Mouse (Mus musculus): Measurements from ENCODE around the gene Atxn10.
A peak's percentile ranks its signal among the peaks of the same experiment; 100 is the strongest.

The Atxn10 gene

GRCm38 (mm10) chr15:85336301-85336991 is 401 bp downstream of the Atxn10 start:
- DNase-seq = peak; percentile 76 to 78

- no peak for DNase-seq
Observed at GRCm38 (mm10) chr15:85337219-85337618, 1.2 kb downstream of the Atxn10 start.

DNA sequence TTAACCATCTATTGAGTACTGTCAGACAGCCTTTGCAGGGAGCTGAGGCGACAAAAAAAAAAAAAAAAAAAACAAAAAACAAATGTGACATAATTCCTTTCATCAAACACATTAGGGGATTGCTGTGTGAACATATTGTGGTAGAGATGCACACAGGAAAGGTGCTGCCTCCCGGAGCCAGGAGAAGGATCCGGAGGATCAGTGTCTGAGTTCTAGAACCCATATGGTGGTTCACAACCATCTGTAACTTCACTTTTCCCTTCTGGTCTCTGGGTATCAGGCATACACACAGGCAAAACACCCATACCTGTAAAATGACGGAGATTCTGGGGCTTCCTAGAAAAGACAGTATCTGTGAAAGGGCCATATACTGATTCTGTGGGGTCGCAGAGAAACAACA is 1.9 kb downstream of the Atxn10 start:
- DNase-seq = no peak

GRCm38 (mm10) chr15:85342246-85342645 is 6.2 kb downstream of the Atxn10 start:
- DNase-seq = no peak

- DNase-seq = no peak
Observed at GRCm38 (mm10) chr15:85344673-85345072, 8.6 kb downstream of the Atxn10 start.

GRCm38 (mm10) chr15:85347058-85347700 is 11.1 kb downstream of the Atxn10 start:
- peak; percentile 79 to 85 for DNase-seq

DNA sequence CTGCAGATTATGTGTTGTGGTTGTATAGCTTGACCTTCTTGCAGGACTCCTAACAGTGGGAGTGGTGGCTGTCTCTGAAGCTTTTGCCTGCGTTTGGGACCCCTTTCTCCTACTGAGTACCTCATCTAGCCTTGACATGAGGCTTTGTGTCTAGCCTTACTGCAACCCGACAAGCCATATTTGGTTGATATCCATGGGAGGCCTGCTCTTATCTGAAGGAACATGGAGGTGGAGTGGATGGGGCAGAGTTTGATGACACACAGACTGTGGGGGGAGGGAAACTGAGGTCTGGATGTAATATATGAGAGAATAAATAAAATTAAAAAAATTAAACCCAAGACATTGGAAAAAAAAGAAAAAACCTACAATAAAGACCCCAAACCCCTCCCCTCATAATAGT is 14.1 kb downstream of the Atxn10 start:
- no peak for DNase-seq

DNA sequence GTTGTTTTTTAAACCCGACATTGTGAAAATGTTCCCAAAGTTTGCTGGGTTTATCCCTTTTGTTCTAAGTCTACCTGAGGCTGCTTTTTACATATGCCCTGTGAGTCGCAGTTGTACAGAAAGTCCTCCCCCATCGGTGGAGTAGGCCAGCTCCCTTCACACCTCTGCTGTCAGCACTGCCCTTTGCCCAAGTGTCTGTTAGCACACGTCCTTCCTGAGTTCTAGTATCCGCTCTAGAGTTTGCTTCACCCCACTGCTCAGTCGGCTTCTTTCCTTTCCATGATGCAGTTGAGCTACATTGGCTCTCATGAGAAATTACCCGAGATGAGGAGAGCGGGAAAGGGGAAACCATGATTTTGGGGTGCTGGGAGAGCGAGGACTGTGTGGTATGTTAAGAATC is 18.0 kb downstream of the Atxn10 start:
- no peak for DNase-seq

DNA sequence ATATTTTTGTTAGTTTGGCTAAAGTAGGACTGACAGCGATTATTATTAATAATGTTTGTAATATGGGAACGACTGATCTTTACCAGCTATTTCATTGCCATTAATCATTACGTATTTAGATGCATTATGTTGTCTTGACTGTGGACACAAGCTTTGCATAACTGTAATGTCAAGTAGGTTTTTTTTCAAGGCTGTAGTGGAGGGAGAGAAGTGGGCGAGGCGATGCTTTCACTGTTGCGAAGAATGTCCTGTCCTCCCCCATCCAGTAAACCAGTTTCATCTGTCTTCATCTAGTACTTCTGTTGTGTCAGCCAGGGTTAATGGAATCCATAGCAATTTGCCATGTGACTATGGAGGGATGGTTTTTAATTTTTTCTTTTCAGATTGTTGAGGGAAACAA is 20.1 kb downstream of the Atxn10 start:
- DNase-seq = peak in 1 of 2 experiments; percentile 44

- DNase-seq = peak; percentile 40 to 49
Observed at GRCm38 (mm10) chr15:85357465-85358225, 21.6 kb downstream of the Atxn10 start.

GRCm38 (mm10) chr15:85359483-85359882 is 23.4 kb downstream of the Atxn10 start:
- DNase-seq = no peak

DNA sequence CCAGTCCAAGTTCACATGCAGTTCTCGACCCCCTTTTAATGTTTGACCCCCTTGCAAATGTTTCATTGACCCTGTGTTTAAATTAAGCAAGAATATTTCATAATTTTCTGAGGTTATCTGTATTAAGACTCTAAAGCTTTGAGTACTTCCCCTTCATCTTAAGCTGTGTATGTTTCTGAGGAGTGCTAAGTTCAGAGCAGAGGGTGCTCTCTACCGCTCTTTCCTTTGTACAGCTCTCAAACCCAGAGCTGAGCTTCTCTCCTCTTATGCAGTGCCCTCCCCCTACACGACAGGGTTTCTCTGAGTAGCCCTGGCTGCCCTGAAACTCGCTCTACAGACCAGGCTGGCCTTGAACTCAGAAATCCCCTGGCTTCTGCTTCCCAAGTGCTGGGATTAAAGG is 23.9 kb downstream of the Atxn10 start:
- peak in 1 of 2 experiments; percentile 27 for DNase-seq

GRCm38 (mm10) chr15:85364366-85364765 is 28.3 kb downstream of the Atxn10 start:
- DNase-seq = no peak

GRCm38 (mm10) chr15:85366938-85367337 is 30.9 kb downstream of the Atxn10 start:
- DNase-seq = no peak

GRCm38 (mm10) chr15:85369765-85370164 is 33.7 kb downstream of the Atxn10 start:
- DNase-seq = no peak

DNA sequence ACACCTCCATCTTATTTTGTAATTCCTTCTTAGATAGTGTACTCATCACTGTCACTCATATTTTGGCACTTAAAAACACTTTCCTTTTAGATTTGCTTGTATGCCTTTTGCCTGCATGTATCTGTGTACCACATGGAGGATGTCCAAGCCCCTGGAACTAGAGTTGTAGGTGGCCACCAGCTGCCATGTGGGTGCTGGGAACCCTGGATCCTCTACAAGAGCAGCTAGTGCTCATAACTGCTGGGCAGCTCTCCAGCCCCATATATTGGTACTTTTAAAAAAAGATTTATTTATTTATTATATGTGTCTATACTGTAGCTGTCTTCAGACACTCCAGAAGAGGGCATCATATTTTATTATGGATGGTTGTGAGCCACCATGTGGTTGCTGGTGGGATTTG is 37.1 kb downstream of the Atxn10 start:
- DNase-seq = no peak

DNA sequence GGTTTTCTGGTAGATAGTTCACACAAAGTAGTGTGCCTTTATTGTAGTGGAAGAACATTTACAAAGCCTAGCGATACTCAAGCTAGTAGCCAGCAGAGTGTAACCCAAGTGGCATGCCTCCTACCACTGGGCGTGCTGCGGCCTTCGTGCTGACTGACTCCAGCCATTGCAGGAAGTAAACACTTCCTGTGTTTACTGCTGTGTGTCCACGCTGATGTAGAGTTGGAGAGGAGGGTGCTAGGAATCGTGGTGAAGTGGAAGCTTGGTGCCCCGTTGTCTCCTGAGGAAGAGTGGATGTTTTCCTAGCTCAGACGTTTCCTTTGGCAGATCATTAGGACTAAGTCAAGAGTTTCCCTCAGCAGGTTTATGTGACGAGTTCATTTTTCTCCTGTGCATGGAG is 47.4 kb downstream of the Atxn10 start:
- peak; percentile 46 to 74 for DNase-seq

- DNase-seq = no peak
Observed at GRCm38 (mm10) chr15:85388696-85389095, 52.7 kb downstream of the Atxn10 start.

DNA sequence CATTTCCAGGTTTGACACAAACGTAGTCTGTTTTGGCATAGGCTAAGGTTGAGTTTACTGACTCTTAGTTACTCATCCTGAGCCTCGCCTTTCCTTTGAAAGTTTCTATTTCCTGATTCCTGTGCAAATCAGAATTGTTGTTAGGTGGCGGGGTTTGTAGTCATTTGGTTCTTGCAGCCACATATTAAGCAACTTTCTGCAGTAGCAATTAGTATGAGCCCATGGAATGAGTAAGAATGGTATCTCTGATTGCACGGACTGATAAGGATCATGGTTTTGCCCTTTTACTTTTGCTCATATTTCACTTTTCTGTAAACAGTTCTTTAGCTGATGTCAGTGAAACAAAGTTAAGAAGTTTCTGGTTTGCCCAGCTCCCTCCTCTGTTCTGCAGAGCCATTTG is 53.9 kb downstream of the Atxn10 start:
- DNase-seq = no peak

GRCm38 (mm10) chr15:85395360-85395759 is 59.3 kb downstream of the Atxn10 start:
- peak; percentile 24 to 62 for DNase-seq

- peak in 1 of 2 experiments; percentile 34 for DNase-seq
Observed at GRCm38 (mm10) chr15:85401926-85402325, 65.9 kb downstream of the Atxn10 start.

- no peak for DNase-seq
Observed at GRCm38 (mm10) chr15:85403256-85403731, 67.2 kb downstream of the Atxn10 start.

GRCm38 (mm10) chr15:85404739-85405138 is 68.7 kb downstream of the Atxn10 start:
- DNase-seq = no peak

- peak; percentile 44 to 65 for DNase-seq
Observed at GRCm38 (mm10) chr15:85405567-85405966, 69.5 kb downstream of the Atxn10 start.

Data from lung, adult 18-20 months (tissue).